Comparison of ENCODE assay signal across 1 mouse cellular context in the genomic region with DNA sequence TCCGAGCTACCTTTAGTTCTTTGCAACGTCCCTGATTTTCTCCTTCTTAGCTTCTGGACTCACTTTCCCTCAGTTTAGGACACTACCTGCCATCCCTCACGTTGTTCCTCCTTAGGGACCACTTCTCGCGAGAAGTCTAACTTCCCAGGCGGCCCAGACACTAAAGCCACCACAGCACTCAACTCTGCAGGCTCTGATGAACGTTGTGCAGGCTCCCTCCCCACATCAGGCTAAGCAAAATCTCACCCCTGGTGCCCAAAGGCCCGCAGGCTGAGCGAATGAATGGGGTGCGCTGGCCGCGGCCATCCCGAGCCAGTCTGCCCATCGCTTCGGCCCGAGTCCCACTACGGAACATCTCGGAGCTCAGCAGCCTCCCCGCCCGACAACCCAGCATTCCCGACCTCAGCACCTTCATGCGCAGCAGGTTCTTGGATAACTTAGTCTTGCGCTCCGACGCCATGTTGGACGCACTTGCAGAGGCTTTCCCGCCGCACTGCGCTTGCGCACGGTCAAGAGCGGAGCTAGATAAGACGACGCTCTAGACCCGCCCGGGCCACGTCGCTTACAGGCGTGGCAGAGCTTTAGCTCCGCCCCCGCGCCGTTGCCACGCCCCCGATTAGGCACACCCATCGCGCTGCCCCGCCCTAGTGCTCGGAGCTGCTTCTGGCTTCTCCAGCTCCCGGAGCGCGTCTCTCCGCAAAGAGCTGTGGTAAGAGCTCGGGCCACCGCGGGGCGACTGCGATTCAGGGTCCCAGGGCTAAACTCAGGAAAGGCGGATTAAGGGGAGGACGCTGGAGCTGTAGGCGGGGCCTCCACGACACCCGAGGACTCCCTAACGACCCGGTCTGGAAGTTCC.
A peak's percentile ranks its signal among the peaks of the same experiment; 100 is the strongest.
TF ChIP-seq lines count a peak whose summit lies in the region.

A gene (minus strand): TSS at position 501 of the 856 bp plus-strand sequence.

TF ChIP-seq in CH12.LX, 34 proteins besides CTCF, POLR2A, EP300 and RAD21 (continued from another document):
- TF ChIP-seq USF2 (conservative IDR thresholded peaks at IDR 0.05; ENCODE audit: low read depth, low read length) (no peak), NRF1 (IDR thresholded peaks at IDR 0.05; ENCODE audit: low read depth, low read length) (peak; percentile 98), TBP (conservative IDR thresholded peaks at IDR 0.05; ENCODE audit: low read depth, low read length) (no peak; the same call in 1 of the 2 replicates), GABPA (IDR thresholded peaks at IDR 0.05; ENCODE audit: insufficient replicate concordance, low read depth, low read length) (no peak), UBTF (IDR thresholded peaks at IDR 0.05; ENCODE audit: low read depth, low read length) (no peak), ZC3H11A (IDR thresholded peaks at IDR 0.05; ENCODE audit: low read depth, low read length) (no peak), KAT2A (IDR thresholded peaks at IDR 0.05; ENCODE audit: insufficient replicate concordance, low read length) (no peak), USF1 (IDR thresholded peaks at IDR 0.05; ENCODE audit: low read depth, low read length) (no peak), JUN (IDR thresholded peaks at IDR 0.05; ENCODE audit: insufficient read depth, low read depth, low read length) (no peak), RCOR1 (conservative IDR thresholded peaks at IDR 0.05; ENCODE audit: low read depth, low read length) (no peak), CHD1 (IDR thresholded peaks at IDR 0.05; ENCODE audit: low read depth, low read length) (peak; percentile 66; the same call in 1 of the 2 replicates), CHD2 (IDR thresholded peaks at IDR 0.05; ENCODE audit: low read length) (peak; percentile 95), ZMIZ1 (IDR thresholded peaks at IDR 0.05; ENCODE audit: low read depth, low read length) (peak; percentile 71), ETS1 (conservative IDR thresholded peaks at IDR 0.05; ENCODE audit: low read depth, low read length) (no peak), ELF1 (IDR thresholded peaks at IDR 0.05; ENCODE audit: low read depth, low read length) (peak; percentile 40; the same call in 1 of the 2 replicates), POLR2AphosphoS2 (IDR thresholded peaks at IDR 0.05; ENCODE audit: low read depth, low read length) (no peak), MEF2A (IDR thresholded peaks at IDR 0.05; ENCODE audit: borderline replicate concordance, low read depth, low read length) (no peak), ZKSCAN1 (IDR thresholded peaks at IDR 0.05; ENCODE audit: borderline replicate concordance, low read depth, low read length) (no peak), BHLHE40 (IDR thresholded peaks at IDR 0.05; ENCODE audit: low read depth, low read length) (no peak), PAX5 (IDR thresholded peaks at IDR 0.05; ENCODE audit: low read length) (no peak), MXI1 (IDR thresholded peaks at IDR 0.05; ENCODE audit: low read depth, low read length) (peak; percentile 73), SIN3A (IDR thresholded peaks at IDR 0.05; ENCODE audit: low read length) (no peak)
